Mouse (Mus musculus) CD8-positive naive resting alpha-beta T cell, adult 2 months (primary cell): ENCODE data around the gene Gpr137c.

Experiments
- DNase-seq, 2 experiments: peaks; one replicate each; pipeline ENCODE4 v3.0.0; 2022; ENCODE audit warnings: low read depth in 2 of 2, low spot score in 2 of 2

Gene Gpr137c

GRCm38 (mm10) chr14:45219281-45220089, at the start of gene Gpr137c:
Gene Gpr137c, plus strand, starts transcription at chr14:45219717.
- DNase-seq, result peak; percentile 98

GRCm38 (mm10) chr14:45172260-45172659, 47.3 kb upstream of the Gpr137c start:
- DNase-seq, result no peak

DNA sequence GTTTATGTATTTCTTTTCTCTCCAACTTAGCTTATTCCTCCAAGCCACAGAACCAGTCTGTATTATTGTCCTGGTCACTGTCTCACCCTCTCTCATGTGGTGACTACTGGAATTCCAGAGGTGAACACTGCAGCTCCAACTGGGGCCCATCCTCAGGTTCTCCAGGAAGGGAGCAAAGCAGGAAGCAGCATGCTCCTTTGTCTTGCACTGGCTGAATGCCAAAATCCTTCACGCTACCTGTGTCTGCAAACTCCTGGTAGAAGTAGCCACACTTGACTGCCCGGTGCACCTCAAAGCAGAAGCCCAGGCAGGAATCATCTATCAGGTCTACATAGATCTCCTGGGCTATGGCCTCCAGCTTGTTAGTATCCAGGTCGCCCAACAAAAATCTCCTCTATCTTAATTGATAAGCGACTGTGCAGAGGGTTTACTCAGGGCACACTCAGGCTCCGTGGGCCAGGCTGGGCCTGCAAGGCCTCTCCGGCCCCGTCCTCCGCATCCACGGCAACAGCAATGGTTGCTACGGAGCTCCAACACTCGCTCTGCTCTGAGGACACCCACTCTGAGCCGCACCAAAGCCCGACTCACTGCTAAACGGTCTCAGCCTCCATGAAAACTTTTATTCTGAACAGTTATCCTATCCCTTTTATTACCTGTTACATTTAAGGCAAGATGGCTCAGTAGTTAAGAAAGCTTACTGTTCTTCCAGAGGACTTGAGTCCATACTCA, 44.3 kb upstream of the Gpr137c start:
- DNase-seq, result no peak

DNA sequence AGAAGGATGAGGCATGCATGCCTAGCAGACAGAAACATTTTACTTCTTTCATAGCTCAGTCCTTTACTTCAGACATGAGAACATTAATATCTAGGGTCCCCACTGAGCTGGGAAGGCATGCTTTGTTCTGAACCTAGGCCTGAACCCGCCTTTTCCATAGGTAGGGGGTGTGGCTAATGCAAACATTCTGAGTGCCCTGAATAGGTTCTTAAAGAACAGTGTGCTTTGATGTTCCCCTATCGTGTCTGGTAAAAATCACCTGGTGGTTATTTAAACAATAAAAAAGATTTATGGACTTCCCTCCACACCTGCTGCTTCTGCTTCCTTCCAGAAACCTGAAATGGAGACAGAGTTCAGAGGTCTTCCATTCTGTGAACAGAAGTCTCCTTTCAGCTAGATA, 40.3 kb upstream of the Gpr137c start:
- DNase-seq, result no peak

GRCm38 (mm10) chr14:45179606-45180005, 39.9 kb upstream of the Gpr137c start:
- no peak for DNase-seq

GRCm38 (mm10) chr14:45181611-45182010, 37.9 kb upstream of the Gpr137c start:
- DNase-seq, result no peak

DNA sequence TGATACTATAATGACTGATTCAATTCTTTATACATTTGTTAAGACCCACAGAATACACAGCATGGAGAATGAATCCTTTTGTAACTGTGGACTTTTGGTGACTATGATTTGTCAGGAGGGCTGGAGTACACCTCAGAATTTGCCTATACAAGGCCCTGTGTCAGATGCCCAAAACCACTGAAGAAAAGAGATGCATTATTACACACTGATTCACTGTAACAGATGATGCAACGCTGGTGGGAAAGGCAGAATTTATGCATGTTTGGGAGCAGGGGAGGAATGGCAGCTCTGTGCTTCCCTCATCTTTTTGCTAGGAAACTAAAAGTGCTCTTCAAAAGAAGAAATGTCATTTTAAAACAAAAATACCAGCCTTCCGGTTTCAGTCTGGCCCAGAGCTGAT, 28.5 kb upstream of the Gpr137c start:
- no peak for DNase-seq

DNA sequence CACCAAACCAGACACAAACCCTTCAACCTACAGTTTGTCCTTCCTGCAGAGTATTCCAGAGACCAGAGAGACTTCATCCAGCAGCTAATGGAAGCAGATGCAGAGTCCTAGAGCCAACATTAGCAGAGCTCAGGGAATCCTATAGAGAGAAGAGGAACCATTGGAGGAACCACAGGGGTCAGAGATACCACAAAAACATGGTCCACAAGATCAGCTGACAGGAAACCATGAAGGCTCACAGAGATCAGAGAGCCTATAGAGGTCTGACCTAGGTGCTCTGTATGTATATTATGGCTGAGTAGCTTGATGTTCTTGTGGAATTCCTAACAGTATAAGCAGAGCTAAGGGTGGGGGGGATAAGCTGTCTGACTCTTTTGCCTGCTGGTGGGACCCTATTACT, 18.9 kb upstream of the Gpr137c start:
- no peak for DNase-seq

DNA sequence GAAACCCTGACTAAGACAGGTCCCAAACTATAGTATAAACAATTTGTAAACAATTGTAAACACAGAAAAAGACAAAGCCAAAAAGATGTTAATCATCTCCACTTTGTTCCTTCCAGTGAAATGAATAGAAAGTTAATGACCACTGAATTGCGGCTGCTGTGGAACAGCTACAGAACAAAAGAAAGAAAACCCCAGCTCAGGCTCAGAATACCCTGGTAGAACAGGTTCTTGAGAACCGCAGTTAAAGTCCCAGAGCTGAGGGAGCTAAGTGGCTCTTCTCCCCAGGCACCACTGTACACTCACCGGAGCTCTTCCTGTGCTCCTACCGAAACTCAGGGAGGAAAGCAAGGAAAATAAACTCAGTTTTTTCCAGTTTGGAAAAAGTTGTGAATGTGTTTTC, 8.8 kb upstream of the Gpr137c start:
- DNase-seq, result no peak

DNA sequence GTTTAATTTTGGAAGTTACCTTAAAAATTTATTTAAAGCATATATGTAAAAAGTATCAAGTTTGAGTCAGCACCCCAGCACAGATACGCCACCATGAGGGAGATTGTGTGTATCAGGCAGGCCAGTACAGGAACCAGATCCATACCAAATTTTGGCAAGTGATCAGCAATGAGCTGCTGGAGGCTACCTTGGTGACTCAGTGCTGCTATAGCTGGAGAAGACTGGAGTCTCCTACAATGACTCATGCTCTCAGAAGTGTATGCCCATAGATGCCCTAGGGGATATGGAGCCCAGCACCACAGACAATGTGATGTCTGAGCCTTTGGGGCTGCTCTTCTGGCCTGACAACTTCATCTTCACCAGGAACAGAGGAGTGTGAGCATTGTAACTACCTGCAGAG, 8.1 kb upstream of the Gpr137c start:
- DNase-seq, result no peak

DNA sequence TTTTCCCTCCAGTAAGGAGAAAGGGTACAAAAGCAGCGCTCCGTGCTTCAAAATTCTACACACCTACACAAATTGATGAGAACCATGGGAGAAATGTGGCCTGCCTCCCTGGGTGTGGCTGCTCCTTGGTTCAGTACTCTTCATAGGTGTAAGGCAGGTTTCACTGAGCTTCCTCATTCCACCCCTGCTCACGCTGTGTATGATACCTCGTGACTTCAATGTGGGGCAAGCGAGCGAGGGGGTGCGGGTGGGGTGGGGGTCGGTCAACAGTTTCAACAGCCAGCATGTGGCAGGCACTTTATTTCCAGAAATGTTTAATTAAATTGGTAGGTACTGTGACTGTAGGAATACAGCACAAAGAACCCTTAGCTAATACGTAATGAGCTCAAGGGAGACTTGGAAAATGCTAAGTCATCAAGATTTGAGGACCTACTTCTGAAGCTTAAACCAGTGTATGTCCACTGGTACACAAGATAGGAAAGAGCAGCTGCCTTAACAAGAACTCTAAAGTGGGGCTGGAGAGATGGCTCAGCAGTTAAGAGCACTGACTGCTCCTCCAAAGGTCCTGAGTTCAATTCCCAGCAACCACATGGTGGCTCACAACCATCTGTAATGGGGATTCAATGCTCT, 2.7 kb upstream of the Gpr137c start:
- DNase-seq, result no peak

GRCm38 (mm10) chr14:45217693-45218092, 1.8 kb upstream of the Gpr137c start:
- no peak for DNase-seq

DNA sequence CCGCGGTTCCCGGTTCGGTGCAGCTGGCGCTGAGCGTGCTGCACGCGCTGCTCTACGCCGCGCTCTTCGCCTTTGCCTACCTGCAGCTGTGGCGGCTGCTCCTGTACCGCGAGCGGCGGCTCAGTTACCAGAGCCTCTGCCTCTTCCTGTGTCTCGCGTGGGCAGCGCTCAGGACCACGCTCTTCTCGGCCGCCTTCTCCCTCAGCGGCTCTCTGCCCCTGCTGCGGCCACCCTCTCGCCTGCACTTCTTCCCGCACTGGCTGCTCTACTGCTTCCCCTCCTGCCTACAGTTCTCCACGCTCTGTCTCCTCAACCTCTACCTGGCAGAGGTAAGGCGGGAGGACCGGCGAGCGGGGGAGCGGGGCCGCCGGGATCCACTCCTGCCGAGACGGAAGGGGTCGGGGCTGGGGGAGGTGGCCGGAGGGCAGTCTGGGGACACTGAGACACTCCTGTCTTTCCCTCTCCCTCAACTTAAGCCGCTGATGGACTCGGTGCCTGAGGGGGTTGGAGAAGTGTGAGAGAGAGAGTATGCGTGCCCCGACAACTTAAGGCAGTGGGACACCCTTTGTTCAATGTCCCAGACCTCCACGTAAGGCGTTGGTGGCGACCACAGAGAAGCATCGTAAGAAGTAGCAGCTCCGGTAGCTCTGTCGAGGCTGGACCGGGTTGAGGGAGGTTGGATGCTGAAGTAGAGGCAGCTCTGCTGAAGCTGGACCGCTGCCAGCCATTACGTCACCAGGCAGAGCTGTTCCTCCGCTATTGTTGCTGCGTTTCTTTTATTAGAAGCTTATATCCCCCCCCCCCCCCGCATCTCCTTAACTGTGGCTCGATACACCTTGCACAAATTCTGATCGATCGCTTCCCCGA, 806 bp downstream of the Gpr137c start, which contains the start of gene Txndc16:
Txndc16 (minus strand) TSS at position 239 of the 867 bp plus-strand sequence.
- peak; percentile 60 to 66 for DNase-seq

- DNase-seq, result no peak
These were observed 1.6 kb downstream of the Gpr137c start for GRCm38 (mm10) chr14:45220957-45221630.

DNA sequence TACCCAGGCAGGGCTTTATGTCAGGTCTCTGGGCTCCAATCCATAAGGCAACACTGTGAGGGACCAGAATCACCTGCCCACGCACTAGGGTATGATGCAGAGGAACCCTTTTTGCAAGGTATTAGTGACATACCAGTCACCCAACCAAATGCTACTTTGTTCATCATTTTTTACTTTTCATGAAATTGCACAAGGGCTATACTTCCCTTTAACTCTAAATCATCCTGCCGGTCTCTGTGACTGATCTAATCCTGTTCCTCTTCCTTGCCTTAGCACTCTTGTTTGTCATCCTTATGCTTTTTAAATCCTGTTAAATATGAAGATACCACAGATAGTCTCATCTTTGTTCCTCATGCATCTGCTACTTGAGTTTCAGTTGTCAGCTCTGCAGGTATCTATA, 19.5 kb downstream of the Gpr137c start:
- DNase-seq, result no peak

DNA sequence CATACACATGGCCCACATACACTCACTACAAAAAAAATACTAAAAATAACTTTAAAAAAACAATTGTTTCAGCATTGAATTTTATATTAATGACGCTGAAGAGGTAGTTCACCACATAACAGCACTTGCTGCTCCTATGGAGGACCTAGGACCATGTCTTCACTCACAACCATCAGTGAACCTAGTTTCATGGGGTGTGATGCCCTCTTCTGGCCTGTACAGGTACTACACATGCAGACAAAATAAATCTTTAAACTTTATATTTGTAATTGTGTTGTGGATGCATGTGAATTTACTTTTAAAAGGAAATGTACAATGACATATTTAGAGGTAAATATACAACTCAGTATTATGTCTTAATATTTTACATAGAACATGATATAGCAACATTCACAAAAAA, 22.1 kb downstream of the Gpr137c start:
- peak; percentile 8 to 16 for DNase-seq

DNA sequence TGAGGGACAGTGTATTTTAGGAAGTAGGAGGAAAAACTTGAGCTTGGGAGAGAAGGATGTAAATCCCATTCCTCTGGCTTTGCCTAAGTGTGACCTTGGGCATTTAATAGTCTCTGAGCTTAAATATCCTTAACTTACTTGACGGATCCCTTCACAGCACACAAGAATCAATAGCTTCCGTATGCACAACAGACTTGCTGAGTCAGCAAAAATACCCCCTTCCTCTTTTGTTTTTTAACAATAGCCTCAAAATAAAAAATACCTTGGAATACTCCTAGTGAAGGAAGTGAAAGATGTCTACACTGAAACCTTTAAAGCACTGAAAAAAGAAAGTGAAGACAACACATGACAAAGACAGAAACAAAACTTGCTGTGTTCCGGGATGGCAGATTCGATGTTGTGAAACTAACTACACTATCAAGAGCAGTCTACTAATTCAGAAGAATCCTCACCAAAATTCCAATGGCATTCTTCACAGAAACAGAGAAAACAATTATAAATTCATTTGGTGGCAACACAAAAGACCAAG, 32.1 kb downstream of the Gpr137c start:
- no peak for DNase-seq

DNA sequence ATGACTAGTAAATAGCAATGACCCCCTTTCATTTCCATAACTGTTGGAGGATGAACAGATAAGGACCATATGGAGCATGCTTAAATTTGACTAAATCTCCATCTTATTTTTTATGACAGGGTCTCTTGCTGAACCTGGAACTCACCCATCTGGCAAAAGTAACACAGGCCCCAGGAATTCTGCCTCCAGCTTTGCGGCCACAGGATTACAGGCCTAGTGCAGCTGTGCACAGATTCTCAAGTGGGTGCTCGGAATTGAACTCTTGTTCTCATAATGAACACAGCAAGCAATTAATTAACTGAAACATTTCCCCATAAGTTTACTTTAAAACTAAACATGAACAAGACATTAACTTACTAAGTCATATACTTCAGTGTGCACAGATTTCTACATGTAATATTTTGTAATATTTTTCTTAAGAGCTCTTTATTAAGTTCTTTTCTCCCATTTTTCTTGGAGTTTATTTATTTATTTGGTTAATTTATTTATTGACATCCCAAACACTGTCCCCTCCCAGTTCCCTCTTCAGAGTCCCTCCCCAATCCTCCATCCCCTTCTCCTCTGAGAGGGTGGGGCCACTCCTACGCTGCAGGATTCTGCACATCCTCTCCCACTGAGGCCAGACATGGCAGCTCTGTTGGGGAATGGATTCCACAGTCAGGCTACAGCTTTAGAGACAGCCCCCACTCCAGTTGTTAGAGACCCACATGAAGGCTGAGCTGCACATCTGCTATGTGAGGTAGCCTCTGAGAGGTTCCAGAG, 44.5 kb downstream of the Gpr137c start:
- no peak for DNase-seq

DNA sequence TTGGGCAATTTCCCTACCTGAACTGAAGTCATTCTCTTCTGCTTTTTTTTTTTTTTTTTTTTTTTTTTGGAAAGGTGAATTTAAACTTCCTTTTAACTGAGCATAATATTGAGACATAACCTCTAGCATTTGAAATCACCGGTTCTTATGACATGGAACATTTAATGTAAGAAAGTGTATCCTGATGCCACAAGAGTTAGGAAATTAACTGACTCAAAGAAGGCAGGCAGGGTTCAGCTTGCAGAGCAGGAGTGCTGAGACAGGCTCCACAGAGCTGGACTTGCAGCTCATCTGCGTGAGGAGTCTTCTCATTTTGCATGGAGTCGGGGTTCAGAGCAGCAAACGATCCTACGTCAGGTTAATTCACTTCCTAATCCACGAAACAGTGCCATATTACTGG, 56.3 kb downstream of the Gpr137c start:
- no peak for DNase-seq
